Mouse (Mus musculus): ENCODE measurements around the gene Nxph2.

DNA sequence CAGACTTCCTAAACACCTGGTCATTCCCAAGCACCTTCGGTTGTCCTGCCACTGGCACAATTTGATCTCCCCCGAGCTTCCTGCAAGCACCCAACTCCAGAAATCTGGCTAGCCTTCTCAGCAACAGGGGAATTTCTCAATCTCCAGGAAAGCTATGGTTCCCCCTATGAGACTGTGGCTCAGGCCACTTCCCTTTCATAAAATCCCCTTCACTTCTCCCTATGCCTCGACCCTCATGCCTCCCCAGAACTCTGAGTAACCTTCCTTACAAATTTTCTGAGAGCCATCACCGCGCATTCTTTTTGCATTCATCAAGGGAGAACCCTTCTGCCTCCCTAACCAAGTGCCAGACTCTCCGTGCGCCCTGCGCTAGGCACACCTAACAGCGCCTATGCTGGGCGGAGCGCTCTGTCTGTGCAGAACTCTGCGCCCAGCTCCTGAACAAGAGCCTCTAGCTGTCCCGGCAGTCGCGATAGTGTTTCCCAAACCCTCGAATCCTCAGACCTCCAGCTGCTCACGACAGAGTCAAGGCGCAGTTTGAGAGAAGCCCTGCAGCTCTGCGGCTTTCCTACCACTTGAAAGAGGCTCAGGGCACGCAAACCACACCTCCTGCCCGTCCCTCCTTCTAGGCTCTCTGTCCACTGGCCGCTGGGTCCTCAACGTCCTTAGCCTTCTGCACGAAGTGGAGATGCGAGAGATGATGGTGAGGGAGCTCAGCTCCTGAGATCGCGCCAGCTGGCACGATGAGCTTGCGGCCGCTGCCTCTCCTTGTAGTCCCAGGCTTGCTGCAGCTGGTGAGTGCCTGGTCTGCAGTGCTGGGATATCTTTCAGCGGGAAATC lies at the start of gene Nxph2:
- TF ChIP-seq CTCF (IDR thresholded peaks at IDR 0.05; ENCODE audit: low read depth, low read length) (no peak), POLR2A (IDR thresholded peaks at IDR 0.05; ENCODE audit: extremely low read depth, insufficient read depth, low read length) (no peak)
